In genomic region chr1:25063964-25064363, GRCm38 (mm10) we compare ENCODE assay signal across 16 mouse cellular contexts.
A peak's percentile ranks its signal among the peaks of the same experiment; 100 is the strongest.
DNase-seq lines count a peak whose midpoint lies in the region; ATAC-seq and TF ChIP-seq lines count a peak whose summit lies in the region.
"Had no signal": no experiment of that assay in that cellular context is flagged by ENCODE, and none has a peak within 500 bp of the region (broad histone marks: within the 10 kb centered on the region; RNA-seq: fewer than 3 reads in every experiment).

No protein-coding gene starts in this region.

- TF ChIP-seq EP300 in liver, postnatal 0 days (IDR thresholded peaks at IDR 0.05; ENCODE audit: low read depth), result no peak

- H3K36me3 ChIP-seq in embryonic facial prominence, embryonic 12.5 days, result no peaks in the 10 kb centered on the region
- H3K36me3 ChIP-seq in embryonic facial prominence, embryonic 10.5 days (replicated peaks), result no peaks in the 10 kb centered on the region
- H3K36me3 ChIP-seq in liver, postnatal 0 days (replicated peaks; ENCODE audit: insufficient read depth, low read length), result no peaks in the 10 kb centered on the region
- H3K36me3 ChIP-seq in liver, embryonic 11.5 days (ENCODE audit: control insufficient read depth, insufficient read depth, low read length), result no peaks in the 10 kb centered on the region
- no peaks in the 10 kb centered on the region for H3K36me3 ChIP-seq in lung, embryonic 15.5 days
- H3K36me3 ChIP-seq: forebrain, embryonic 10.5 days; liver, embryonic 15.5 days had no signal

- H3K4me1 ChIP-seq in embryonic facial prominence, embryonic 12.5 days, result no peaks in the 10 kb centered on the region
- H3K4me1 ChIP-seq in embryonic facial prominence, embryonic 10.5 days, result no peaks in the 10 kb centered on the region
- H3K4me1 ChIP-seq in liver, postnatal 0 days (ENCODE audit: insufficient read depth), result no peaks in the 10 kb centered on the region
- H3K4me1 ChIP-seq in liver, embryonic 11.5 days (replicated peaks; ENCODE audit: control insufficient read depth, insufficient read depth, low read length), result no peaks in the 10 kb centered on the region
- H3K4me1 ChIP-seq in lung, embryonic 15.5 days, result no peaks in the 10 kb centered on the region
- H3K4me1 ChIP-seq: forebrain, embryonic 10.5 days; liver, embryonic 15.5 days had no signal

- H3K9ac ChIP-seq in embryonic facial prominence, embryonic 12.5 days, result no peak overlapping the region
- H3K9ac ChIP-seq in liver, postnatal 0 days (replicated peaks), result no peak overlapping the region
- H3K9ac ChIP-seq in liver, embryonic 11.5 days (ENCODE audit: low read depth, low read length), result no peak overlapping the region
- no peak overlapping the region for H3K9ac ChIP-seq in lung, embryonic 15.5 days
- H3K9ac ChIP-seq: liver, embryonic 15.5 days had no signal

- no peaks in the 10 kb centered on the region for H3K9me3 ChIP-seq in embryonic facial prominence, embryonic 12.5 days
- no peaks in the 10 kb centered on the region for H3K9me3 ChIP-seq in embryonic facial prominence, embryonic 10.5 days
- H3K9me3 ChIP-seq in liver, postnatal 0 days (ENCODE audit: low read length), result no peaks in the 10 kb centered on the region
- H3K9me3 ChIP-seq in liver, embryonic 11.5 days (ENCODE audit: control insufficient read depth, low read length), result no peaks in the 10 kb centered on the region
- H3K9me3 ChIP-seq in lung, embryonic 15.5 days, result no peaks in the 10 kb centered on the region
- H3K9me3 ChIP-seq: forebrain, embryonic 10.5 days; liver, embryonic 15.5 days had no signal

- DNase-seq in embryonic facial prominence, embryonic 10.5 days (ENCODE audit: low spot score), result no peak
- no peak for DNase-seq in liver, postnatal 0 days
- DNase-seq in liver, embryonic 11.5 days (ENCODE audit: low spot score), result no peak
- DNase-seq in yolk sac, embryonic 10.5 days (ENCODE audit: low spot score), result peak; percentile 1
- DNase-seq in heart, postnatal 4 days, result no peak
- no peak for DNase-seq in heart, adult 18-20 months
- DNase-seq: adrenal gland, postnatal 14 days; cerebellum, adult 9-11 months; embryo, embryonic 11 days; right cerebral cortex, postnatal 25 days; thymus, postnatal 36 days had no signal

- 0 out of 2 replicates have a peak overlapping the region, but pooled peaks have one; percentile 23 for H3K4me2 ChIP-seq in embryonic facial prominence, embryonic 12.5 days (replicated peaks)
- H3K4me2 ChIP-seq in liver, postnatal 0 days (ENCODE audit: low read depth, low read length), result no peak overlapping the region
- no peak overlapping the region for H3K4me2 ChIP-seq in liver, embryonic 11.5 days
- H3K4me2 ChIP-seq in lung, embryonic 15.5 days, result peak overlapping the region; percentile 36
- H3K4me2 ChIP-seq: liver, embryonic 15.5 days; midbrain, embryonic 11.5 days had no signal

- no peak for ATAC-seq in embryonic facial prominence, embryonic 12.5 days (ENCODE audit: insufficient number of reproducible peaks, insufficient read depth, low FRiP score, low TSS enrichment)
- ATAC-seq in liver, postnatal 0 days, result peak; percentile 72
- no peak for ATAC-seq in liver, embryonic 11.5 days (replicated peaks; ENCODE audit: low FRiP score)
- ATAC-seq in lung, embryonic 15.5 days (ENCODE audit: borderline replicate concordance, extremely low read depth, low FRiP score, low TSS enrichment), result peak; percentile 70; the same call in 1 of the 2 replicates

- no peaks in the 10 kb centered on the region for H3K27me3 ChIP-seq in embryonic facial prominence, embryonic 12.5 days
- no peaks in the 10 kb centered on the region for H3K27me3 ChIP-seq in embryonic facial prominence, embryonic 10.5 days (replicated peaks; ENCODE audit: low read depth, poor library complexity, severe bottlenecking)
- no peaks in the 10 kb centered on the region for H3K27me3 ChIP-seq in liver, postnatal 0 days (ENCODE audit: insufficient read depth, low read length)
- no peaks in the 10 kb centered on the region for H3K27me3 ChIP-seq in liver, embryonic 11.5 days (replicated peaks; ENCODE audit: control insufficient read depth, insufficient read depth, low read length)
- no peaks in the 10 kb centered on the region for H3K27me3 ChIP-seq in lung, embryonic 15.5 days
- H3K27me3 ChIP-seq: liver, embryonic 15.5 days had no signal

- WGBS in embryonic facial prominence, embryonic 12.5 days, result 26% methylated on average over 6 of the region's 6 CpGs
- 20% methylated on average over 6 of the region's 6 CpGs for WGBS in embryonic facial prominence, embryonic 10.5 days
- WGBS in liver, postnatal 0 days (ENCODE audit: insufficient replicate concordance), result 19% methylated on average over 6 of the region's 6 CpGs
- WGBS in liver, embryonic 11.5 days, result 20% methylated on average over 6 of the region's 6 CpGs
- 24% methylated on average over 6 of the region's 6 CpGs for WGBS in lung, embryonic 15.5 days

- no peak overlapping the region for H3K27ac ChIP-seq in embryonic facial prominence, embryonic 12.5 days
- no peak overlapping the region for H3K27ac ChIP-seq in embryonic facial prominence, embryonic 10.5 days (replicated peaks)
- no peak overlapping the region for H3K27ac ChIP-seq in liver, postnatal 0 days (ENCODE audit: low read depth)
- no peak overlapping the region for H3K27ac ChIP-seq in liver, embryonic 11.5 days (ENCODE audit: low read depth, low read length)
- no peak overlapping the region for H3K27ac ChIP-seq in lung, embryonic 15.5 days
- H3K27ac ChIP-seq: forebrain, embryonic 10.5 days; liver, embryonic 15.5 days had no signal

- no peak for TF ChIP-seq CTCF in liver, postnatal 0 days (IDR thresholded peaks at IDR 0.05; ENCODE audit: low read depth)

- no peak overlapping the region for H3K4me3 ChIP-seq in embryonic facial prominence, embryonic 12.5 days
- H3K4me3 ChIP-seq in embryonic facial prominence, embryonic 10.5 days, result no peak overlapping the region
- no peak overlapping the region for H3K4me3 ChIP-seq in liver, postnatal 0 days (ENCODE audit: low read depth, low read length)
- no peak overlapping the region for H3K4me3 ChIP-seq in liver, embryonic 11.5 days (ENCODE audit: low read depth, low read length)
- no peak overlapping the region for H3K4me3 ChIP-seq in lung, embryonic 15.5 days
- H3K4me3 ChIP-seq: forebrain, embryonic 10.5 days; liver, embryonic 15.5 days had no signal

Comparison
In these comparisons a context has a peak if more than half of its experiments do, and no peak if none do; other contexts are left out.
1. ATAC-seq: peak in liver, postnatal 0 days (single experiment) and lung, embryonic 15.5 days (single experiment); none in embryonic facial prominence, embryonic 12.5 days (single experiment) and liver, embryonic 11.5 days (single experiment).
2. H3K4me2 ChIP-seq: peak in embryonic facial prominence, embryonic 12.5 days (single experiment) and lung, embryonic 15.5 days (single experiment); none in liver, postnatal 0 days (single experiment) and liver, embryonic 11.5 days (single experiment).